Mouse (Mus musculus) neural tube, embryonic 14.5 days (tissue): ENCODE data around the gene Tmco1. TPM values are rescaled to one million over a fixed set of nuclear protein-coding genes. Genes with fewer than 3 reads are reported as not detected.

Experiments used
- ATAC-seq: fragments of 200-750 bp; cut with Nextera tagmentation; 2 replicates; pipeline ENCODE4 v1.8.0; 2017; ENCODE audit warnings: low read depth, mild to moderate bottlenecking, moderate TSS enrichment, moderate library complexity
- H3K27ac ChIP-seq: fragments of 300-500 bp; sonication (generic); 2 replicates; pipeline ENCODE4 v1.5.1; 2014; ENCODE audit warnings: low read depth, mild to moderate bottlenecking, control low read depth, low read length, moderate library complexity, mixed read lengths
- H3K27me3 ChIP-seq: fragments of 300-500 bp; sonication (generic); 2 replicates; pipeline ENCODE4 v1.6.1; 2014; ENCODE audit warnings: low read length; ENCODE audit not compliant: control insufficient read depth, insufficient read depth
- H3K36me3 ChIP-seq: fragments of 300-500 bp; sonication (generic); 2 replicates; pipeline ENCODE4 v1.6.1; 2014; ENCODE audit warnings: low read length, mixed read lengths; ENCODE audit not compliant: control insufficient read depth, insufficient read depth
- H3K4me1 ChIP-seq: fragments of 300-500 bp; sonication (generic); 2 replicates; pipeline ENCODE4 v1.6.1; 2014; ENCODE audit warnings: low read length; ENCODE audit not compliant: control insufficient read depth, insufficient read depth
- H3K4me2 ChIP-seq: fragments of 300-500 bp; sonication (generic); 2 replicates; pipeline ENCODE4 v1.6.1; 2014; ENCODE audit warnings: mild to moderate bottlenecking, low read depth, low read length, control low read depth
- H3K4me3 ChIP-seq: fragments of 300-500 bp; sonication (generic); 2 replicates; pipeline ENCODE4 v1.5.1; 2014; ENCODE audit warnings: low read depth, low read length, control low read depth, mixed read lengths
- H3K9ac ChIP-seq: fragments of 300-500 bp; sonication (generic); replicated peaks from 2 replicates; pipeline ENCODE4 v1.6.1; 2014; ENCODE audit warnings: low read depth, mild to moderate bottlenecking, control low read depth, low read length, mixed read lengths
- H3K9me3 ChIP-seq: fragments of 300-500 bp; sonication (generic); 2 replicates; pipeline ENCODE4 v1.6.1; 2016; ENCODE audit warnings: low read length; ENCODE audit not compliant: control insufficient read depth
- WGBS: fragments of 180-500 bp; shearing (Covaris S2); extraction: QIAGEN DNeasy Blood & Tissue Kit; methylation state at CpG from one replicate; pipeline ENCODE4 v1.1.7; 2014; 5-methylcytosine and 5-hydroxymethylcytosine counted together
- microRNA-seq: library from miRNA; unstranded; fragments of <30 nt; microRNA quantifications from one replicate; pipeline ENCODE4, GENCODE M21; 2016
- polyA plus RNA-seq: library from polyadenylated mRNA; unstranded; fragments of >200 nt; fragmentation: Nextera tagmentation; extraction: Ambion mirVana; gene quantifications from 2 replicates; pipeline ENCODE4 v1.2.1, GENCODE M21; 2014

Tmco1 gene
- polyA plus RNA-seq, 1 experiment from 2014 or later = 77.1 TPM

- H3K27ac ChIP-seq = no peak overlapping the region
- no peaks in the 10 kb centered on the region for H3K9me3 ChIP-seq
- H3K4me3 ChIP-seq = no peak overlapping the region
- no peak overlapping the region for H3K4me2 ChIP-seq
- H3K4me1 ChIP-seq = no peaks in the 10 kb centered on the region
- 71% methylated on average over 7 of the region's 7 CpGs for WGBS
- no peak overlapping the region for H3K9ac ChIP-seq
- no peak for ATAC-seq
- no peaks in the 10 kb centered on the region for H3K36me3 ChIP-seq
- H3K27me3 ChIP-seq = no peaks in the 10 kb centered on the region
These were observed 74.1 kb downstream of the Tmco1 start for GRCm38 (mm10) chr1:167382316-167382715.

GRCm38 (mm10) chr1:167382763-167383162 lies 74.6 kb downstream of the Tmco1 start:
- WGBS = 60% methylated on average over 5 of the region's 5 CpGs
- no peak overlapping the region for H3K4me3 ChIP-seq
- H3K9me3 ChIP-seq = no peaks in the 10 kb centered on the region
- H3K9ac ChIP-seq = no peak overlapping the region
- H3K4me1 ChIP-seq = no peaks in the 10 kb centered on the region
- no peak for ATAC-seq
- no peaks in the 10 kb centered on the region for H3K27me3 ChIP-seq
- no peak overlapping the region for H3K4me2 ChIP-seq
- no peaks in the 10 kb centered on the region for H3K36me3 ChIP-seq
- H3K27ac ChIP-seq = no peak overlapping the region

GRCm38 (mm10) chr1:167383178-167383577 lies 75.0 kb downstream of the Tmco1 start:
- 76% methylated on average over 5 of the region's 5 CpGs for WGBS
- H3K27me3 ChIP-seq = no peaks in the 10 kb centered on the region
- H3K9me3 ChIP-seq = no peaks in the 10 kb centered on the region
- ATAC-seq = no peak
- no peak overlapping the region for H3K4me3 ChIP-seq
- no peak overlapping the region for H3K4me2 ChIP-seq
- no peak overlapping the region for H3K27ac ChIP-seq
- no peaks in the 10 kb centered on the region for H3K36me3 ChIP-seq
- H3K9ac ChIP-seq = no peak overlapping the region
- H3K4me1 ChIP-seq = no peaks in the 10 kb centered on the region

Small RNA genes lying within 50 kb of the gene (microRNA-seq; reads per million reads assigned to microRNA genes)
- gene Gm25911 = not detected
- gene Mir6347 = not detected

Other genes with a start within 250 kb of the Tmco1 start
- gene Uck2, start 23.1 kb upstream of the Tmco1 start, polyA plus RNA-seq = 47.7 and 48.2 TPM in 2 replicates
- gene Aldh9a1, start 41.6 kb downstream of the Tmco1 start, polyA plus RNA-seq = 29.2 and 34.8 TPM in 2 replicates
- gene Mgst3, start 85.5 kb downstream of the Tmco1 start, polyA plus RNA-seq = 188 and 226 TPM in 2 replicates
- not detected in 2 replicates for gene Lrrc52, start 158.4 kb downstream of the Tmco1 start, polyA plus RNA-seq